Mouse (Mus musculus) frontal cortex, postnatal 10 days (tissue): ENCODE measurements around the gene Lhfpl2.

ENCODE experiments used
- DNase-seq, 2 experiments: peaks; one replicate each; pipeline ENCODE4 v3.0.0; 2022; ENCODE audit warnings: low spot score in 2 of 2, mixed read lengths in 1 of 2

The Lhfpl2 gene

GRCm38 (mm10) chr13:94140446-94140845 is 82.8 kb downstream of the Lhfpl2 start:
- no peak for DNase-seq

GRCm38 (mm10) chr13:94143063-94143652 is 85.6 kb downstream of the Lhfpl2 start:
- peak in 1 of 2 experiments; percentile 40 for DNase-seq

- DNase-seq = no peak
Measured at GRCm38 (mm10) chr13:94144451-94144850, 86.9 kb downstream of the Lhfpl2 start.

GRCm38 (mm10) chr13:94147257-94147656 is 89.7 kb downstream of the Lhfpl2 start:
- peak in 1 of 2 experiments; percentile 36 for DNase-seq

GRCm38 (mm10) chr13:94149006-94149405 is 91.4 kb downstream of the Lhfpl2 start:
- DNase-seq = no peak

- no peak for DNase-seq
Measured at GRCm38 (mm10) chr13:94149781-94150180, 92.2 kb downstream of the Lhfpl2 start.

GRCm38 (mm10) chr13:94151308-94151707 is 93.7 kb downstream of the Lhfpl2 start:
- DNase-seq = no peak

- no peak for DNase-seq
Measured at GRCm38 (mm10) chr13:94152836-94153235, 95.2 kb downstream of the Lhfpl2 start.

- no peak for DNase-seq
Measured at GRCm38 (mm10) chr13:94153658-94154057, 96.1 kb downstream of the Lhfpl2 start.

GRCm38 (mm10) chr13:94154512-94155296 is 97.1 kb downstream of the Lhfpl2 start:
- no peak for DNase-seq

GRCm38 (mm10) chr13:94155657-94156429 is 98.2 kb downstream of the Lhfpl2 start:
- no peak for DNase-seq

GRCm38 (mm10) chr13:94158864-94159477 is 101.4 kb downstream of the Lhfpl2 start:
- no peak for DNase-seq

GRCm38 (mm10) chr13:94159478-94160220 is 102.1 kb downstream of the Lhfpl2 start:
- no peak for DNase-seq

- no peak for DNase-seq
Measured at GRCm38 (mm10) chr13:94164501-94164900, 106.9 kb downstream of the Lhfpl2 start.

GRCm38 (mm10) chr13:94168319-94168718 is 110.7 kb downstream of the Lhfpl2 start:
- DNase-seq = no peak

- DNase-seq = no peak
Measured at GRCm38 (mm10) chr13:94169325-94169916, 111.8 kb downstream of the Lhfpl2 start.

- no peak for DNase-seq
Measured at GRCm38 (mm10) chr13:94171612-94172011, 114.0 kb downstream of the Lhfpl2 start.

GRCm38 (mm10) chr13:94172533-94173310 is 115.1 kb downstream of the Lhfpl2 start:
- DNase-seq = no peak

GRCm38 (mm10) chr13:94173633-94174576 is 116.3 kb downstream of the Lhfpl2 start:
- DNase-seq = no peak
